Mouse (Mus musculus) testis, adult 2 months (tissue): ENCODE data around the gene Chd9.

Source experiments
- CTCF ChIP-seq: fragments of 200-500 bp; IDR thresholded peaks from 2 replicates; pipeline ENCODE4 v1.5.1; 2012; ENCODE audit warnings: low read depth, mild to moderate bottlenecking, inconsistent platforms, low read length, moderate library complexity; ENCODE audit not compliant: control insufficient read depth, insufficient read depth, insufficient replicate concordance
- POLR2A ChIP-seq: fragments of 200-500 bp; IDR thresholded peaks from 2 replicates; pipeline ENCODE4 v1.6.1; 2012; ENCODE audit warnings: low read depth, mild to moderate bottlenecking, inconsistent platforms, low read length, moderate library complexity; ENCODE audit not compliant: control insufficient read depth

GRCm38 (mm10) chr8:90885671-90886368, 57.7 kb downstream of the Chd9 start:
- TF ChIP-seq POLR2A: no peak
- no peak for TF ChIP-seq CTCF
